Mouse (Mus musculus): ENCODE data around the gene Rnf157.
"Not testable (repeated sequence)": the region's sequence is repeated elsewhere in the genome, so short reads cannot be mapped to it uniquely, and the experiment has no call there.

Gene Rnf157

DNA sequence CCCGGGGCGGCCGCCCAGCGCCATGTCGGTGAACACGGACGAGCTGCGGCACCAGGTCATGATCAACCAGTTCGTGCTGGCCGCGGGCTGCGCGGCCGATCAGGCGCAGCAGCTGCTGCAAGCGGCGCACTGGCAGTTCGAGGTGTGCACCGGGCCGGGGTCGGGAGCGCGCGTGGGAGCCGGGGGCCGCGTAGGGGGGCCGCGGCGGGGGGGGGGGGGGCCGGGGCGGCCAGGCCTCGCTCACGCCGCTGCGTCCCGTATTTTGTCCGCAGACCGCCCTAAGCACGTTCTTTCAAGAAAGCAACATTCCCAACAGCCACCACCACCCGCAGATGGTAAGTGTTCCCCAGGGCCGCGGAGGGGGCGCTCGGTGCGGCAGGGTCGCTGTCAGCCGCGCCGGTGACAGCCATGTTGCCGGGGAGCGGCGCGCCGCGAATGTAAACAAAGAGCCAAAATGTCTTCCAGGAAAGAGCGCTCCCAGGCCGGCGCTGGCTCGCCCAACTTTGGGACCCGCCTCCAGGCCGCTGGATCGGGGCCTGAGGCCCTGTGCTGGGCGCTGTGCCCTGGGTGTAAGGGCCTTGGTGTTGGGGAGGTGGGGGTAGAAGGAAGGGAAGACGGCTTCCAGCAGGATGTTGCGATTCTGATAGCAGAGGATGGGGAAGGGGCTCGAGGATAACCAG, 21.6 kb upstream of the Rnf157 start:
- DNase-seq (ENCODE audit: low read depth, low spot score), result no peak

DNA sequence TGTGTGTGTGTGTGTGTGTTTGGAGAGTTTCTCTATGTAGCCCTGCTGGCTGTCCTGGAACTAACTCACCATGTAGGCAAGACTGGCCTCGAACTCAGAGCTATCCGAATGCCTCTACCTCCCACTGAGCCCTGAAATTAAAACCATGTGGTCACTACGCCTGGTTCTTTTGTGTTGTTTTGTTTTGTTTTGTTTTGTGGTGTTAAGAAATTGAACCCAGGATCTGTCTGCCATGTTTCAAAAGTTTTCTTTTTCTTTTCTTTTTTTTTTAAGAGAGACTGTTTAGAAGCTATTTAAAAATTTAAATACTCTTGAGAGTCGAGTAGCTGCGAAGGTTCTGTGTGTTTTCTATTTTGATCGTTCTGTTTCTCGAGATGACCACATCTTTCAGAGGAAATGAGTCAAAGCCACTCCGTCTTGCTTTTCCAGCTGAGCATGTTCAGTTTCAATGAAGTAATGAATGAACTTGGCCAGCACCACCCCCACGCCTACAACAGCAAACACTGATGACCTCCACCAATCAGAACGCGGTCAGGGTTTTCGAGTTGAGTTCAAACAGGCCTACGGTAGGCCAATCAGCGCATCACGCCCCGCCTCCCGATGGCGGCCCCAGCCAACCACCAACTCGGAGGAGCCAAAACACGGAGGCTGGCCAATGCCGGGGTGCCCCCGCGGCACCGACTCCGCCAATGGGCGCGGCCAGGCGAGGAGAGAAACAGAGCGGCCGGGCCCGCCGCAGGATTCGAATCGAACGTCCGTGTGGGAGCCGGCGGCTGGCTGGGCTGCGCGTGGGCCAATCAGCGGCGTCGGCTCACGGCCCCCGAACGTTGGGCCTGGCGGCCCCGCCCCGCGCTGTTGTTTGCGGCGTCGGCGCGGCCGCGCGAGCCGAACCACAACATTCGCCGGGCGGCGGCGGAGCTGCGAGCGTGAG, 20.8 kb upstream of the Rnf157 start, which contains the start of gene Ubald2:
Gene Ubald2, plus strand, starts transcription at position 739 of the 931 bp plus-strand sequence.
- DNase-seq (ENCODE audit: low read depth, low spot score), result peak; percentile 96

DNA sequence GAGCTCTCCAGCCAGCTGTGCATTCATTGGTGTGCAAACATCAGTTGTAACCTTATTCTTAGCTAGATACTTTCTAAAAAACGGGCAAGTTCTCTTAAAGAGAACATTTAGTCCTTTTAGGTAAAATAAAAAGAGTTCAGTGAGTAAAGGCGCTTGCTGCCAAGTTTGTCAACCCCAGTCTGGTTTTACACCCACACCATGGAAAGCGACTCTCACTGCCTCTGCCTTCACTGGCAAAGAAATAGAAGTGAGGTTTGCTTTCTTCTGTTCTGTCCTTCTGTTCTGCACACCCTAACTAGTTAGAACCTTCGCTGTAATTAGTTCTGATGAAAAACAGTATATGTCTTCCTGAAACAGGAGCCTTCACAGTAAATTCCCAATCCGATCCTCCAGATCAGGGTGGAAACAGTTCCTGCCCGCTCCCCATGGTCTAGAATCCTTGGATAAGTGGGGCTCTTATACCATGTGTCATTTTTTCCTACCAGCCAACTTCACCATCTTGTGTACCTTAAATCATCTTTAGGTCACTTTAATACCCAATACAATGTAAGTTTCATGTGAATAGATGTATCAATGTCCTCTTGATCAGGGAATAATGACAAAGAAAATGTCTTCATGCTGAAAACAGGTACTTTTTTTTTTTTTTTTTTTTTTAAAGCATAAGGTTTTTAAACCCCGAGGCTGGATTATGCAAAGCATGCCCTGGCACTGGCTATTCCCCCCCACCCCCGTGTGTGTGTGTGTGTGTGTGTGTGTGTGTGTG, 19.9 kb upstream of the Rnf157 start:
- DNase-seq (ENCODE audit: low read depth, low spot score), result no peak

DNA sequence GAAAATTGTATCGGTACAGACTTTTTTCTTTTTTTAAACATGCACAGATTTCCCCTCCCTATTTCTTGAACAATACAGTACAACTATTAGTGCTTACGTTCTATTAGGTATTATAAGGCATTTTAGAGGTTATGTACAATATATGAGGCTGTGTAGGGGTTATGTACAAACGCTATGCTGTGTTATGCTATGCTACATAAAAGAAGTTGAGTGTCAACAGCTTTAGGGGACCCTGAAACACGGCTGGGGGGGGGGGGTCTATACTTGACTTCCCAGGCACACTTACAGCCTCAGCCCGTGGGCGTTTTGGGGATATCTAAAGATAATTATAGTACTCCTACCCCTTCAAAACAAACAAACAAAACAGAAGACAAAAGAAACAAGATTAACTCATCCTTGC, 19.3 kb upstream of the Rnf157 start:
- DNase-seq (ENCODE audit: low read depth, low spot score), result no peak

DNA sequence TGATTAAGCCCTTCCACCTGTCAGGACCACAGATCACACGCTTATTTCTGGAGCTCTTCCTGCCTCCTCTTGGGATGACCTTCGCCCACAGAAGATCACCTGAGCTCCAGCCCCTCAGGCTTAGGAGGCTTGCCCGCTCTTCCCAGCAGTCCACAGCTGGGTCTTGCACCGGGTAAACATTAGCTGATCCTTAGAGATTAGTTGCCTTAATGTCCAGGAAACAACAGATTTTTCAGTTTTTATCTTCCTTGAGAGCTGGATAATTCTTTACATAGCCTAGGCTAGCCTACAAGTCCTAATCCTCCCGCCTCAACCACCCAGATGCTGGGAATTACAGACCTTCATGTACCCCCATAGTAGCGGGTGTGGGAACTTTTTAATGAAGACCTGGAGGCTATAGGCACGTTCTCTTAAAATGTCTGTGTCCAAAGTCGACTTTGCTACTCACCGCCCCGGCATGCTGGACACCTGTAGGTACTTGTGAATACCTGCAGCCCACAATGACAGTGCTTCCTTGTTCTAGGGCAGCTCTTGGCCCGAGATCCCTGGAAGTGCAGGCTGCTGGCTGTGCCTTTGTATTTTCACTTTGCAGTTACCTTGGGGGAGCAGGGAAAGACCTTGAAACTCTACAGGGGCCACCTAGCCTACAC, 18.7 kb upstream of the Rnf157 start:
- no peak for DNase-seq (ENCODE audit: low read depth, low spot score)

DNA sequence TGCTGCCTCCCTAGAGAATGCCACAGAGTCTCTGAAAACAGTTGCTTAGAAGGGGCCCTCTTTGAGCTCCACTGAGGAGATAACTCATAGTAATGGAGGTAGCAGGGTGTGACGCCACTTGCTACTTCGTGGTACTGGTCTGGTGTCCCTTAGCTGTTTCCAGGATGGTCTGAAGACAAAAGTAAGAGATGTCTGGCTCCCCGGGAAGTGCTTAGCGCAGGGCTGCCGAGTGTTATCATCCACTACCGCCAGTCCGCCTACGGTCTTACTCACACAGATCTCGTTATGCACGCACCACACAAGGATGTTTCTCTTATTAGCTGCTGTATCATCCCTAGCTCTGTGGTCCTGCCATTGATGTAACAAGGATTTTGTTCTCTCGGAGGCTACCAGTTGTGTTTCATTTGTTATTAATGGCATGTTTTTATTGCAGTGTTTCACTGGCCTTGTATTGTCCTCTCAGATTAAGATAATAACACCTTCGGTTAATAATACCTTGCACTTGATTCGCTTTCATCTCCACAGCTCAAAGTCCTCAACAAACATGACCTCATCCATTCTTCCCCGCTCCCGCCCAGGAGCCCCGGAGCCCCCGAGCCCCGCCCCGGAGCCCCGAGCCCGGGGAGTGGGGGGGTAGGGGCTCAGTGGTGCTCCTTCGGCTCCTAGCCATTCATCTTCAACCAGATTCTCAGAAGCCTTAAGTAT, 18.0 kb upstream of the Rnf157 start:
- DNase-seq (ENCODE audit: low read depth, low spot score), result no peak

DNA sequence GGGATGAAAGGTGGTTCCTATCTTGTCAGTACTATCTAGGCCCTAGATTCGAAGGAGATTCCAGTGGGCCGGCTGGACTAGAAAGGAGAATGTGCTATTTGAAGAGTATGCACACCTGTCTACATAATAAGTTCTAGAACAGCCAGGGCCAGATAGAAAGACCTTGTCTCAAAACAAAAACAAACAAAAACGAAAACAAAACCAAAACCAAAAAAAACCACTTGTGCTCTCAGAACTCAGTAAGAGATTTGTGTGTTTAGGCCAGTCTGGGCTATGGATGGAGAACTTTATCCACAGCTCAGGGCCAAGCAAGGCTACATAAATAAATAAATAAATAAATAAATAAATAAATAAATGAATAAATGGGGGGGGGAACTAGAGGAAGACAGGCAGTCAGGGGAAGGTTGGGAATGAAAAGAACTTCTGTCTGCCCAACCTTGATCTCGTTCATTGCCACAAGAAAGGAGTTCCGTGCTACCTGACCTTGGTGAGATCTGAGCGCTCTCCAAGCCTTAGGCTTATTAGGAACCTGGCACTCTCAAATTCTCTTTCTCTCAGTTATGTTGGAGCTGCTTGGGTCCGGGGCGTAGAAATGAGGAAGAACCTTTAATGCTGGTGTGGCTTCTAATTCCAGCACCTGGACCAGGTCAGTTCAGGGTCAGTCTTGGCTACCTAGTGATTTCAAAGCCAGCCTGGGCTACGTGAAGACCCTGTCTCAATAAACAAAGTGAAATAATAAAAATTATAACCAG, 17.2 kb upstream of the Rnf157 start:
- no peak for DNase-seq (ENCODE audit: low read depth, low spot score)

DNA sequence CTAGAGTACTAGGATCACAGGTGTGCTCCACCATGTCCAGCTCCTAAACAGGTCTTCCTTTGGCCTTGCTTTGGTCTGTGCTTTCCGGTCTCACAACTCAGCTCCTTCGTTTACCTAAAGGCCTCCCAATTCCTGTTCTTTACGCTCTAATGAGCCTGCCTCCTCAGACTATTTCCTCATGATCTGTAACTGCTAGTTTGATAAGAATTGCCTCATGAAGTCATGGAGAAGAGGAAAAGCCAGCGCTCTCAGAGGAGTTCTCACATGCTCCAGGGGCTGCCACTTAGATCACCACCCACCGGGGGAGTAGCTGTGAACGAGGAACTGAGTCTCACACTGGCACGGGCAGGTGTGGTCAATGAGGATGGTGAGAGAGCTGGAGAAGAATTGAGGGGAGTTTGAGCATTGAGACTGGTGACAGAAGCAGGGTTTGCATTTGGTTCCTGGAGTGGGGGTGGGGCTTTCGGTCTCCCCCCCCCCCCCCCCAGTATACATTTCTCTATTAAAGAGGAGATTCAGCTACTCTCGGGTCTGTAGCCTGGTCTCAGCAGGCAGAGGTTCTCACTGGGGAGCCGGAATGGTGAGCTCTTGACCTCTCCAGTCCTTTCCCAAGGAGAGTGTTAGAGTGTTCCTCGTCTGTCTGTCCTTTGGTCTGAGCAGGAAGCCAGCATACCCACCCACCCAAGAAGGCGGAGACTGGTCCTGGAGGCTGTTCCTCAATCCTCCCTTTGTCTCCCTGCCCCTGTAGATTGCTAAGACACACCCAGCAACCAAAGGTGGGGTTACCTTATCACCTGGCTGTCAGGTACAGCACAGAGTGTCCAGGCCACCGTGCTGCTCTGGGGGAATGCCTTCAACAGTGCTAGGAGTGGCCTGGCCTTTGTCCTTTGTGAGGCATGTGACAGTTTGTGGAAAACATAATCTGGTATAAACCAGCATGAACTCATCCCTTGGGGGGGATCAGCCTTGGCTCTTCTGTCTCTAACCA, 16.3 kb upstream of the Rnf157 start:
- no peak for DNase-seq (ENCODE audit: low read depth, low spot score)

DNA sequence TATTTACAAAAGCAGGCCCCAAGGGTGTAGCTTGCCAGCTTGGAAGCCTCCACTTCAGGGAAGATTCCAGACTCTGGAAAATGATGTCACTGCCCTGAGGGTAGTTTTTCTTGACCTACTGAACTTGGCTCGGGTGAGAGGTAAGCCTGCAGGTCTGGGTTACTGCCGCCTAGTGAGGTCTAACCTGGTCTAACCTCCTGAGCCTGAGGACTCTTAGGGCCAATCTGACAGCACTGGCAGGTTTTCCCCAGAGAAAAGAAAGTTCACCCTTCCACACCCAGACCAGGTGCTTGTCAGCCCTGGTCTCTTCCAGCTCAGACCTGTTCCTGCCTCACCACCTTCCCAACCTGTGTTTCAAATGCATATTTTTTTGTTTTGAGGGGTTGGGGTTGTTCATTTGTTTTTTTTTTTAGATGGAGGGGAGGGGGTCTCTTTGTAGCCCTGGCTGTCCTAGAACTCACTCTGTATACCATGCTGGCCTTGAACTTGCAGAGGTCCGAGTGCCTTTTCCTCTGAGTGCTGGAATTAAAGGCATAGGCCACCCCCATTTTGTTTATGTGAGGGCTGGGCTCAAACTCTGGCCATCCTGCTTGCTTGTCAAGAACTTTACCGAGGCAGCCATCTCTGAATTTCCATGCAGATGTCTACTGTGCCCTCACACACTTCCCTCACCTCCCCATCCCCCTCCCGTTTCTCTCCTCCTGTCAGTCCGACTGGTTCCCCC, 14.2 kb upstream of the Rnf157 start:
- no peak for DNase-seq (ENCODE audit: low read depth, low spot score)

DNA sequence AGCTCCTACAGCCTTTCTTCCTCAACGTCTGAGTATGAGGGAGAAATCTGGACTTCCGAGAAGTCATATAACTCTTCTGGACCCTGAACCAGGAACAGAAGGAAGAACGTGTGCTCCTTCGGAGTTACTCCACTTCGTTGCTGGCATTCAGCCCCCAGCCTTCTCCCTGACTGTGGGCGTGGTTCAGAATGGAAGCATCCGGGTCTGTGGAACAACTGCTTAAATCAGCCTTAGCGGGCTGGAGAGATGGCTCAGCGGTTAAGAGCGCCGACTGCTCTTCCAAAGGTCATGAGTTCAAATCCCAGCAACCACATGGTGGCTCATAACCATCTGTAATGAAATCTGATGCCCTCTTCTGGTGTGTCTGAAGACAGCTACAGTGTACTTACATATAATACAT, 13.5 kb upstream of the Rnf157 start:
- not testable (repeated sequence) for DNase-seq (ENCODE audit: low read depth, low spot score)

DNA sequence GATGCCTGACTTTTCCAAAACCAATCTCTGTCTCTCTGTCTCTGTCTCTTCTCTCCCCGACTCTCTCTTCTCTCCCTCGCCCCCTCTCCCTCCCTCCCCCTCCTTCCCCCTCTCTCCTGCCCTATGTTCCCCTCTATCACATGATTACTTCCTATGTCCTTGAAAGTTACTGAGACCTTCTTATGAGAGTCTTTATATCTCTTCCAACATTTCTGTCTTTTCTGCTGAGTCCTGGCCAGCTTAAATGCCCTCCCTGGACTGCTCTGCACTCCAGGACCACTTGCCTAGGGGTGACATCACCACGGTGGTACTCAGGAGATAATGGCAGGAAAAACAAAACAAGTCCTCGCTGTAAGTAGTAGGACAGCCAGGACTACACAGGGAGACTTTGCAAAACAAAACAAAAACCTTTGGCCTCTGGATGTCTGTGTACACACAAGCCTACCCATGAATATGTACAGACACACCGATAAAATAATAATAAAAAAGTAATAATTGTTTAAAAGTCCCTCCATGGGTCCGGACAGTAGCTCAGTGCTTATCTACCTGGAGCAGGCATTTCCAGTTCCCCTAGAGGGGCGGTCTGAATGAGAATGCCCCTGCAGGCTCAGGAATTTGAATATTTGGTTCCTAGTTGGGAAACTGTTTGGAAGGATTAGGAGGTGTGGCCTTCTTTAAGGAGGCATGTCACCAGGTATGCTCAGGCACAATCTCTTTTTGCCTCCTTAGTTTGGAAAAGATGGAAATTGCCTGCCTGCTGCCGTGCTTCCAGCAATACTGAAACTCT, 12.0 kb upstream of the Rnf157 start:
- no peak for DNase-seq (ENCODE audit: low read depth, low spot score)

DNA sequence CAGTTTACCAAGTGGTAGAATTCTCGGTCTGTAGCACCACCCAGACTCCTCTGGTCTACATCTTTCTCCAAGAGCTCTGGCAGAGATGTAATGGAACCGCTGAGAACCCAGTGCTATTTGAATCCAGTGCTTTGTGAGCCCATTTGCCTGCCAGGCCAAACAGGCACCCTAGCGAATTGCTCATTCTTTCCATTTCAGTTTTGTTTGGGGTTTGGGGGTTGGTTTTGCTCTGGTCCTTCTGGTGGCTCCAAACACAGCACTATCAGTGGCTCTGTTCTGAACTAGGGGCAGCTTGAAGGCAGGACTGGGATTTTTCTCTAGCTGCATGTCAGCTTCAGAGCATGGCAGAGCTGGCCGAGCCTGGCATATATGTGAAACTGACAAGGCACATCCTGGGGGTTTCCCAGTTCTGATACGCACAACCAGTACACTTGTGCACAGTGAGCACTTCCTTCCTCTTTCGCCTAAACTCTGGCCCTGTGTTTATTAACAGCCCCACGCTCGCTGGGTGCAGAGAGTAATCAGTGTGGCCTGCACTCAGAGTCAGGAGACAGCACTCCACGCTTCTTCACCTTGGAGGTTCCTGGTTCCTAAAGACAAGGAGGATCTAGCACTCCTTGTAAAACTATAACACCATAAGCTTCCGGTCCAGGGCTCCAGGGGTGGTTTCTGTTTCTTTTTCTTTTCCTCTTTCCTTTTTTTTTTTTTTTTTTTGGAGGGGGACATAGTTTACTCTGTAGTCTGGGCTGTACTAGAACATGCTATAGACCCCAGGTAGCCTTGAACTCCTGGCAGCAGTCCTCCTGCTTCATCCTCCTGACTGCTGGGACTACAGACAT, 11.2 kb upstream of the Rnf157 start:
- DNase-seq (ENCODE audit: low read depth, low spot score), result no peak

DNA sequence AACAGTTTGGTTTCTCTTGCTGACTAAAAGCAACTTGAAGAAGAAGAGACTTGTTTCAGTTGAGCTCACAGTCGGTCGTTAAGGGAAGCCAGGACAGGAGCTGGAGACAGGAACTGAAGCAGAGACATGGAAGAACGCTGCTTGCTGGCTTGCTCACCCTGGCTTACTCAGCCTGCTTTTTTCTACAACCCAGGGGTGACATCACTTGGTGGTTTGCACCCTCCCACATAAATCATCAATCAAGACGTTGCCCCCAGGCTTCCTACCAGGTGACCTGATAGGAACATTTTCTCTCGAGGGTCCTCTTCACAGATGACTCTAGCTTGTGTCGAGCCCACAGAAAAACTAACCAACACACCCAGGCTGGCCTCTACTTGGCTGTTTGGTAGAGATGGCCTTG, 10.4 kb upstream of the Rnf157 start:
- DNase-seq (ENCODE audit: low read depth, low spot score), result no peak

DNA sequence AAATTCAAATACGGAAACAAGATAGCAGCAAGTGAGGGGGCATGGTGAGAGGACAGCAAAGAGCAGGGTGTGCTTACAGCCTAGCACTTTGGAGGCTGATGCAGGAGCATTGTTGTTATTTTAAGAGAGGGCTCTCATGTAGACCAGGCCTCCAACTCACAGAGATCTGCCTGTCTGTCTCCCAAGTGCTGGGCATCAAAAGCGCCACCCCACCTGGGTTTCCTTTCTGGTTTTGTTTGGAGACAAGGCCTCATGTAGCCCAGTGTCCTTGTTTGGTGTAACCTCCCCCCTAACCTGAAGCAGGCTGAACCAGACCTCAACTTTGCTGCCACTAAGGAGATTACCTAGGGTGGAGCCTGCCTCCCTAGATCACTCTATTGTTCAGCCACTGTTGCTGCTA, 9.7 kb upstream of the Rnf157 start:
- DNase-seq (ENCODE audit: low read depth, low spot score), result no peak

DNA sequence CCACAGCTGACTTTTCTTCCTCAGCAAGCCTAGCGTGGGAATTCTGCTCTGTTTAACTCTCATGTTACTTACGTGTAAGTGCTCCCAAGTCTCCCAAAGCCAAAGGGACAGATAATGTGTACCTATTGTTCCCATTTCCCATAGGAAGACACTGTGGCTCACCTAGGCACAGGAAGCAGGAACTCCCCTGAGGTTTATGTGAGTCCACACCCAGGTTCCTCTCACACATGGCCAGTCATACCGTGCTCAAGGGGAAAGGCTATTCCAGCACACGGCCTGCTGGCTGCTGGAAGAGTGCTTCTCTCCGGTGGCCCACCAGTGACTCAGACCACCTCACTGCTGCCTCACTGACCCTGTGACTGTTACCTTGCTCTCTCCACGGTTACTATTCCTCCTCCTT, 8.3 kb upstream of the Rnf157 start:
- no peak for DNase-seq (ENCODE audit: low read depth, low spot score)

DNA sequence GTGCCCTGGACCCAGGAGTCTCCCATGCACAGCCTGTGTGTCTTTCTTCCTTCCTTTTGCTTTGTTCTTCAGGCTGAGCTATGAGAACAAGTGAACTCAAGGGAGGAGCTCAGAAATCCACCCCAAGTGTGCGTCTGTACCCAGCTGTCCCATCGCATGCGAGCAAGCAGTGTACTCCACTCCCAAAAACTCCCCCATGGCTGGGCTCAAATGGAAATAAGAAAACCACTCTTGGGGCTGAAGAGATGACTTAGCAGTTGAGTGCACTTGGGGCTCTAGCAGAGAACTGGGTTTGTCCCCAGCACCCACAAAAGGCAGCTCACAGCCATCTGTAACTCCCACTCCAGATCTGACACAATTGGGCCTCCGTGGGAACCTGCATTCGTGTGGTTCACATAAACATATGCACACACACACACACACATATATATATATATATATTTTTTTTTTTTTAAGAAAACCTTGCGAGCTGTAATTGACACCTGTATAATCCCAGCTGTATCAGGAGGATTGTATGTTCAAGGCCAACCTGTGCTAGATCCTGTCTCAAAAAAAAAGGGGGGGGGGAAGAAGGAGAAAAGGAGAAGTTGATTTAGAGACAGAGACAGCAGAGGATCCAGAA, 6.1 kb upstream of the Rnf157 start:
- DNase-seq (ENCODE audit: low read depth, low spot score), result no peak

Data from retina, postnatal 7 days (tissue).